Mouse (Mus musculus) heart, adult 2 months (tissue): ENCODE data around the gene Ifngr1.

ENCODE experiments used
- CTCF ChIP-seq: fragments of 200-600 bp; IDR thresholded peaks from 2 replicates; pipeline ENCODE4 v1.8.1; 2022; ENCODE audit warnings: antibody characterized with exemption, mild to moderate bottlenecking, moderate library complexity
- EP300 ChIP-seq: fragments of 200-500 bp; IDR thresholded peaks from 2 replicates; pipeline ENCODE4 v1.6.1; 2011; ENCODE audit warnings: low read depth, low read length, control low read depth; ENCODE audit not compliant: insufficient read depth
- POLR2A ChIP-seq: fragments of 200-500 bp; IDR thresholded peaks from 2 replicates; pipeline ENCODE4 v1.6.1; 2011; ENCODE audit warnings: mild to moderate bottlenecking, low read depth, low read length, control low read depth; ENCODE audit not compliant: insufficient read depth

DNA sequence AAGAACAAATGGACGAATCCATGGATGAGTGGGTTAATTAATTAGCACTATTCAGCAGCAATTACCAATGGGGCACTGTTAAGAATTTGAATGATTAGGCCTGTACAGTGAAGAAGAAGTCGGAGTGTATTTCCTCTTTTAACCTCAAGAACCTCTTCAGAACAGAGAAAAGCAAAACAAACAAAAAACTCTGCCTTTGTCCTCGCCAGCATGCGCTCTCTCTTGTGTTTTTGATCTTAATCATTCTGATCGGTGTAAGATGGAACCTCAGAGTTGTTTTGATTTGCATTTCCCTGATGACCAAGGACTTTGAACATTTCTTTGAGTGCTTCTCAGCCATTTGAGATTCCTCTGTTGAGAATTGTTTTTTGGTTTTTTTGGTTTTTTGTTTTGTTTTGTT is 28.0 kb downstream of the Ifngr1 start:
- TF ChIP-seq POLR2A (no peak), CTCF (no peak), EP300 (no peak)
